Comparison of ENCODE assay signal across 8 mouse cellular contexts in the genomic region with DNA sequence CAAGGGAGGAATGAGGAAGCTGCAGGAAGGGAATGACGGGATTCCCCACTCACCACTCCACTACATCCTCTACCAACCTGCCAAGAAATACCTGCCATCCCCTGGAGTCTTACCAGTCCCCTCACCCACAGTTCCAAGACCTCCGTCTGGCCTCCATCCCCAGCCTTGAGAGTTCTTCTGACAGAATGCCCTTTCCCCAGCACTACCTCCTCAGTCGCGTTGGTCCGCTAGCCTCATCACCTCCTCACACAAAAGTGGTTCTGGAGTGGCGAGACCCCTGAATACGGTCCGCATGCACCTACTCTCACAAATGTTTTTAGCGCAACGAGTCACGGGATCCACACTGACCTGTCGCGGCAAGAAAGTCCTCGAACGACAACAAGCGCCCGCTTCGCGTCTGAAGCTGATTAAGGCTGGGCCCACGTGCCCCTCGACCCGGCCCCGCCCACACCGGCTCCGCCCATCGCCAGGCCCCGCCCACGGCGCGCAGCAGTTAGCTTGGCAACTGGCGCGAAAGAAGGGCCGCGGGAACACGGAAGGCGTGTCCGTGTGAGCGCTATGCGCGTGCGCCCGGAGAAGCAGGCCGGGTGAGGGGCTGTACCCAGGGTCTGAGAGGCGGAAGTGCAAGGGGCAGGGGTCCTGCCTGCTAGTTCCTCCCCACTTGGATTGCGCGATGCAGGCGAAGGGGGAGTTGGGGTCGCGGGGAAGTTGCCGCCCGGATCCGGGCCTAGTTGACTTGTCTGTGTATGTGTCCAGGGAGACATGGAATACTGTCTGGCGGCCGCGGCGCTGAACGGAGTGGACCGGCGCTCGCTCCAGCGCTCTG. TPM values are rescaled to one million over a fixed set of nuclear protein-coding genes. Genes with fewer than 3 reads are reported as not detected.
DNase-seq lines count a peak whose midpoint lies in the region; ATAC-seq and TF ChIP-seq lines count a peak whose summit lies in the region.

Gene St5 (minus strand): TSS at position 416 of the 826 bp plus-strand sequence.
Gene Akip1 (plus strand): TSS at position 501 of the 826 bp plus-strand sequence.

- 2% methylated on average over 61 of the region's 61 CpGs for WGBS in bone marrow, adult 2 months
- WGBS in embryonic facial prominence, embryonic 15.5 days = under 1% methylated on average over 61 of the region's 61 CpGs
- under 1% methylated on average over 56 of the region's 61 CpGs for WGBS in limb, embryonic 14.5 days
- under 1% methylated on average over 57 of the region's 61 CpGs for WGBS in midbrain, postnatal 0 days

- H3K4me3 ChIP-seq in bone marrow, adult 2 months (replicated peaks; ENCODE audit: control insufficient read depth, low read depth, low read length) = peak within 1 kb of the TSS; percentile 76
- peak within 1 kb of the TSS; percentile 60 for H3K4me3 ChIP-seq in embryonic facial prominence, embryonic 15.5 days (replicated peaks)
- H3K4me3 ChIP-seq in limb, embryonic 14.5 days (replicated peaks; ENCODE audit: low read length) = peak within 1 kb of the TSS; percentile 62
- H3K4me3 ChIP-seq in midbrain, postnatal 0 days (ENCODE audit: low read depth, low read length) = peak within 1 kb of the TSS; percentile 71

- H3K9ac ChIP-seq in embryonic facial prominence, embryonic 15.5 days = peak within 1 kb of the TSS; percentile 44
- H3K9ac ChIP-seq in limb, embryonic 14.5 days (ENCODE audit: low read depth, low read length, severe bottlenecking) = peak within 1 kb of the TSS; percentile 65
- peak within 1 kb of the TSS; percentile 64 for H3K9ac ChIP-seq in midbrain, postnatal 0 days (replicated peaks; ENCODE audit: low read length, poor library complexity, severe bottlenecking)

- TF ChIP-seq POLR2A in bone marrow, adult 2 months (IDR thresholded peaks at IDR 0.05; ENCODE audit: borderline replicate concordance, control insufficient read depth, low read depth, low read length) = peak; percentile 91; the same call in 1 of the 2 replicates
- TF ChIP-seq POLR2A in limb, embryonic 14.5 days (IDR thresholded peaks at IDR 0.05; ENCODE audit: borderline replicate concordance, extremely low read depth, insufficient read depth, insufficient read length) = peak; percentile 83; the same call in 1 of the 2 replicates

- peak; percentile 90 for DNase-seq in 3134 (ENCODE audit: extremely low read depth, insufficient read length, low spot score)
- peak; percentile 94 for DNase-seq in heart, adult 8-10 months (ENCODE audit: low spot score)
- peak; percentile 96 for DNase-seq in kidney, adult 9 months
- DNase-seq in limb, embryonic 14.5 days (ENCODE audit: low spot score) = peak; percentile 90
- peak; percentile 94 for DNase-seq in midbrain, postnatal 0 days (ENCODE audit: low spot score)
- DNase-seq in spleen, postnatal 14 days (ENCODE audit: low spot score in 2 of 2) = peak; percentile 96 to 98

- peak; percentile 93 for ATAC-seq in embryonic facial prominence, embryonic 15.5 days (ENCODE audit: insufficient number of reproducible peaks, low FRiP score, low TSS enrichment, low read depth)
- peak; percentile 96 for ATAC-seq in limb, embryonic 14.5 days (ENCODE audit: low FRiP score, low read depth)
- ATAC-seq in midbrain, postnatal 0 days (ENCODE audit: low FRiP score) = peak; percentile 92

- H3K27me3 ChIP-seq in embryonic facial prominence, embryonic 15.5 days = no peaks in the 10 kb centered on the region
- H3K27me3 ChIP-seq in limb, embryonic 14.5 days (ENCODE audit: control insufficient read depth, insufficient read depth, low read length) = no peaks in the 10 kb centered on the region
- H3K27me3 ChIP-seq in midbrain, postnatal 0 days (ENCODE audit: insufficient read depth, low read length) = no peaks in the 10 kb centered on the region

- no peaks in the 10 kb centered on the region for H3K36me3 ChIP-seq in embryonic facial prominence, embryonic 15.5 days
- no peaks in the 10 kb centered on the region for H3K36me3 ChIP-seq in limb, embryonic 14.5 days (ENCODE audit: control insufficient read depth, insufficient read depth, low read length)
- no peaks in the 10 kb centered on the region for H3K36me3 ChIP-seq in midbrain, postnatal 0 days (ENCODE audit: insufficient read depth, low read length)

- H3K4me1 ChIP-seq in bone marrow, adult 2 months (ENCODE audit: control insufficient read depth, insufficient read depth, low read length) = peaks cover 3% of the 10 kb centered on the region
- peaks cover 24% of the 10 kb centered on the region for H3K4me1 ChIP-seq in embryonic facial prominence, embryonic 15.5 days
- H3K4me1 ChIP-seq in limb, embryonic 14.5 days (ENCODE audit: control insufficient read depth, insufficient read depth, low read length) = peaks cover 5% of the 10 kb centered on the region; the same call in 1 of the 2 replicates
- H3K4me1 ChIP-seq in midbrain, postnatal 0 days (ENCODE audit: insufficient read depth, low read length) = no peaks in the 10 kb centered on the region

- TF ChIP-seq CTCF in bone marrow, adult 2 months (IDR thresholded peaks at IDR 0.05; ENCODE audit: control insufficient read depth, insufficient read depth, low read length) = no peak
- TF ChIP-seq CTCF in midbrain, postnatal 0 days (IDR thresholded peaks at IDR 0.05) = no peak

- peak within 1 kb of the TSS; percentile 9 for H3K27ac ChIP-seq in bone marrow, adult 2 months (ENCODE audit: control insufficient read depth, insufficient read depth, low read depth, low read length, poor library complexity)
- peak within 1 kb of the TSS; percentile 80 for H3K27ac ChIP-seq in embryonic facial prominence, embryonic 15.5 days (replicated peaks)
- peak within 1 kb of the TSS; percentile 74 for H3K27ac ChIP-seq in limb, embryonic 14.5 days (replicated peaks; ENCODE audit: low read depth, low read length)
- H3K27ac ChIP-seq in midbrain, postnatal 0 days (ENCODE audit: low read depth, low read length) = peak within 1 kb of the TSS; percentile 65

- peak within 1 kb of the TSS; percentile 82 for H3K4me2 ChIP-seq in embryonic facial prominence, embryonic 15.5 days (replicated peaks)
- H3K4me2 ChIP-seq in limb, embryonic 14.5 days (replicated peaks; ENCODE audit: low read depth, low read length, severe bottlenecking) = peak within 1 kb of the TSS; percentile 69
- H3K4me2 ChIP-seq in midbrain, postnatal 0 days (ENCODE audit: low read depth, low read length, poor library complexity, severe bottlenecking) = peak within 1 kb of the TSS; percentile 74

- no peaks in the 10 kb centered on the region for H3K9me3 ChIP-seq in embryonic facial prominence, embryonic 15.5 days (replicated peaks)
- no peaks in the 10 kb centered on the region for H3K9me3 ChIP-seq in limb, embryonic 14.5 days (ENCODE audit: control insufficient read depth, low read length)
- no peaks in the 10 kb centered on the region for H3K9me3 ChIP-seq in midbrain, postnatal 0 days (ENCODE audit: low read length)

RNA-seq across cellular contexts. Expression of gene St5, which starts in this region (rescaled TPM):
- polyA plus RNA-seq in bone marrow, adult 2 months (2011; ENCODE audit: insufficient read depth, insufficient read length, low replicate concordance, missing spikeins) = 29.9 and 46.2 TPM in 2 replicates
- polyA plus RNA-seq in embryonic facial prominence, embryonic 15.5 days (2015; fragmentation: Nextera tagmentation; extraction: Ambion mirVana) = 49.8 and 52.4 TPM in 2 replicates
- total RNA-seq in heart, adult 8-10 months (2022) = 10 to 100 TPM; 21.3 to 28.7 (median 22.7) TPM
- 56.3 and 57.0 TPM in 2 replicates for polyA plus RNA-seq in limb, embryonic 14.5 days (2012; rRNA removed)
- 45.0 and 52.1 TPM in 2 replicates for polyA plus RNA-seq in limb, embryonic 14.5 days (2014; fragmentation: Nextera tagmentation; extraction: Ambion mirVana)
- total RNA-seq in midbrain, postnatal 0 days (2014; rRNA removed) = 25.8 and 48.3 TPM in 2 replicates
- 14.4 and 16.0 TPM in 2 replicates for polyA plus RNA-seq in midbrain, postnatal 0 days (2015; fragmentation: Nextera tagmentation; extraction: Ambion mirVana)

RNA-seq across cellular contexts. Expression of gene Akip1, which starts in this region (rescaled TPM):
- polyA plus RNA-seq in bone marrow, adult 2 months (2011; ENCODE audit: insufficient read depth, insufficient read length, low replicate concordance, missing spikeins) = 22.7 and 23.1 TPM in 2 replicates
- polyA plus RNA-seq in embryonic facial prominence, embryonic 15.5 days (2015; fragmentation: Nextera tagmentation; extraction: Ambion mirVana) = 40.9 and 44.8 TPM in 2 replicates
- total RNA-seq in heart, adult 8-10 months (2022) = 10 to 100 TPM; 13.7 to 17.8 (median 16.3) TPM
- polyA plus RNA-seq in limb, embryonic 14.5 days (2012; rRNA removed) = 20.4 and 25.5 TPM in 2 replicates
- 33.8 and 39.0 TPM in 2 replicates for polyA plus RNA-seq in limb, embryonic 14.5 days (2014; fragmentation: Nextera tagmentation; extraction: Ambion mirVana)
- 7.3 and 8.2 TPM in 2 replicates for total RNA-seq in midbrain, postnatal 0 days (2014; rRNA removed)
- polyA plus RNA-seq in midbrain, postnatal 0 days (2015; fragmentation: Nextera tagmentation; extraction: Ambion mirVana) = 12.1 and 13.7 TPM in 2 replicates

Comparison
In these comparisons a context has a peak if more than half of its experiments do, and no peak if none do; other contexts are left out.
1. Peak in every context shown above with its lines: DNase-seq, ATAC-seq, H3K4me3 ChIP-seq and H3K27ac ChIP-seq.
2. H3K27ac ChIP-seq: peak in every context shown above with its lines; median percentile 80 in embryonic facial prominence, embryonic 15.5 days; 74 in limb, embryonic 14.5 days; 65 in midbrain, postnatal 0 days; 9 in bone marrow, adult 2 months.